Mouse (Mus musculus) hindbrain, embryonic 11.5 days (tissue): ENCODE data around the gene Oaf. TPM values are rescaled to one million over a fixed set of nuclear protein-coding genes. Genes with fewer than 3 reads are reported as not detected.

Experiments
- ATAC-seq: fragments of 200-750 bp; cut with Nextera tagmentation; 2 replicates; pipeline ENCODE4 v1.8.0; 2017; ENCODE audit warnings: mild to moderate bottlenecking, moderate TSS enrichment, moderate library complexity; ENCODE audit not compliant: low FRiP score
- DNase-seq: peaks from one replicate; pipeline ENCODE4 v3.0.0-alpha.2; 2015; ENCODE audit warnings: low spot score
- H3K27ac ChIP-seq: fragments of 300-500 bp; sonication (generic); 2 replicates; pipeline ENCODE4 v1.5.1; 2014; ENCODE audit warnings: mild to moderate bottlenecking, low read depth, low read length
- H3K27me3 ChIP-seq: fragments of 300-500 bp; sonication (generic); 2 replicates; pipeline ENCODE4 v1.6.1; 2014; ENCODE audit warnings: mild to moderate bottlenecking, low read length, moderate library complexity, mixed read lengths; ENCODE audit not compliant: control insufficient read depth, insufficient read depth
- H3K36me3 ChIP-seq: fragments of 300-500 bp; sonication (generic); 2 replicates; pipeline ENCODE4 v1.6.1; 2014; ENCODE audit warnings: mild to moderate bottlenecking, low read length, moderate library complexity, mixed read lengths; ENCODE audit not compliant: control insufficient read depth, insufficient read depth
- H3K4me1 ChIP-seq: fragments of 300-500 bp; sonication (generic); replicated peaks from 2 replicates; pipeline ENCODE4 v1.6.1; 2014; ENCODE audit warnings: low read length, mixed read lengths; ENCODE audit not compliant: control insufficient read depth, insufficient read depth
- H3K4me2 ChIP-seq: fragments of 300-500 bp; sonication (generic); replicated peaks from 2 replicates; pipeline ENCODE4 v1.6.1; 2014; ENCODE audit warnings: mild to moderate bottlenecking, low read depth, low read length
- H3K4me3 ChIP-seq: fragments of 300-500 bp; sonication (generic); 2 replicates; pipeline ENCODE4 v1.5.1; 2014; ENCODE audit warnings: low read depth, low read length
- H3K9ac ChIP-seq: fragments of 300-500 bp; sonication (generic); 2 replicates; pipeline ENCODE4 v1.6.1; 2014; ENCODE audit warnings: low read depth, low read length
- H3K9me3 ChIP-seq: fragments of 300-500 bp; sonication (generic); 2 replicates; pipeline ENCODE4 v1.6.1; 2016; ENCODE audit warnings: low read length; ENCODE audit not compliant: control insufficient read depth
- WGBS: fragments of 180-500 bp; shearing (Covaris S2); extraction: QIAGEN DNeasy Blood & Tissue Kit; methylation state at CpG from one replicate; pipeline ENCODE4 v1.1.7; 2014; 5-methylcytosine and 5-hydroxymethylcytosine counted together
- polyA plus RNA-seq: library from polyadenylated mRNA; unstranded; fragments of >200 nt; fragmentation: Nextera tagmentation; extraction: Ambion mirVana; gene quantifications from 2 replicates; pipeline ENCODE4 v1.2.1, GENCODE M21; 2014

Oaf gene
- polyA plus RNA-seq, 1 experiment from 2014 or later: 41.4 TPM

DNA sequence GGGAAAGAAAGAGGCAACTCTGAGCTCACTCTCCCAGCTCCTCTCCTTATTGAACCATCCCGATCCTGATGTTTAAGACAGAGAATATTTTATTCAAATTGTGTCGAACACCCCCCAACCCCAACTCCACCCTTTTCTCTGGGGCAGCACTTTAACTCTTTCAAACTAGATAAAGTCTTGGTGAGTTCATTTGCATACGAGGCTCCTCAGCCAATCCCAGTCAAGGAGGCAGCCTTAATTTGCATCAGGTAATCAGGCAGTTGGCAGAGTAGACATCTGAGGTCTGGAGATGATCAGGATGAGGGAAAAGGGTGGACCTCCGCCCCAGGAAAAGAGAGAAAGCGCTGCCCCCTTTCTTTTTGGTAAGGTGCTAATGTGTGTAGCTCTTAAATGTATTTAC, 39.5 kb downstream of the Oaf start:
- Histone ChIP-seq H3K27me3 (peaks cover 18% of the 10 kb centered on the region), H3K27ac (no peak overlapping the region), H3K4me3 (no peak overlapping the region), H3K9ac (no peak overlapping the region), H3K4me2 (no peak overlapping the region), H3K4me1 (peaks cover 4% of the 10 kb centered on the region; the same call in 1 of the 2 replicates), H3K36me3 (no peaks in the 10 kb centered on the region), H3K9me3 (no peaks in the 10 kb centered on the region)
- WGBS: 2% methylated on average over 5 of the region's 5 CpGs
- DNase-seq (no peak), ATAC-seq (no peak)

- 0 out of 2 replicates have a peak, but pooled peaks cover 1% of the 10 kb centered on the region for H3K4me1 ChIP-seq
- H3K27ac ChIP-seq: no peak overlapping the region
- no peak overlapping the region for H3K4me3 ChIP-seq
- H3K9me3 ChIP-seq: no peaks in the 10 kb centered on the region
- no peaks in the 10 kb centered on the region for H3K36me3 ChIP-seq
- no peak for DNase-seq
- no peaks in the 10 kb centered on the region for H3K27me3 ChIP-seq
- H3K9ac ChIP-seq: no peak overlapping the region
- no peak overlapping the region for H3K4me2 ChIP-seq
- no peak for ATAC-seq
- WGBS: 15% methylated on average over 9 of the region's 9 CpGs
These were observed 45.7 kb downstream of the Oaf start for GRCm38 (mm10) chr9:43194001-43194400.

- H3K4me1 ChIP-seq: 0 out of 2 replicates have a peak, but pooled peaks cover 4% of the 10 kb centered on the region
- H3K27me3 ChIP-seq: no peaks in the 10 kb centered on the region
- ATAC-seq (no peak), DNase-seq (no peak)
- 47% methylated on average over 4 of the region's 4 CpGs for WGBS
- H3K27ac ChIP-seq: no peak overlapping the region
- no peak overlapping the region for H3K4me2 ChIP-seq
- H3K9me3 ChIP-seq: no peaks in the 10 kb centered on the region
- no peak overlapping the region for H3K4me3 ChIP-seq
- no peaks in the 10 kb centered on the region for H3K36me3 ChIP-seq
- H3K9ac ChIP-seq: no peak overlapping the region
These were observed 48.1 kb downstream of the Oaf start for GRCm38 (mm10) chr9:43191561-43191960.

DNA sequence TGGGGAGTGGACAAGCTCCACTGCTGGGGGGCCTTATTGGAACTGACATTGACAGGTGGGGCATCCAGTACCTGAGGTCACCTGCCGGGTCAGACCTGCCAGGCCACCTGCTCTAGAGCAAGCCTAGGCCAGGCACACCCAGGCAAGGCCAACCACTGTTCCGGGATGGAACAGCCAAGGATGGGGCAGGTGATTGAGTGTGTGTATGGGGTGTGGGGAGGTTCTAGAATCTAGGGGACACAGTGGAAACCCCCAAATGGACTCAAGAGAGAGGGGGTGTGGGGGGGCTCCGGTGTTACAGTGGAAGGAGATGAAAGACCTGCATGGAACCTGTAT, 50.7 kb downstream of the Oaf start:
- ATAC-seq (no peak), DNase-seq (no peak)
- Histone ChIP-seq H3K27ac (no peak overlapping the region), H3K36me3 (no peaks in the 10 kb centered on the region), H3K27me3 (no peaks in the 10 kb centered on the region), H3K9me3 (no peaks in the 10 kb centered on the region), H3K4me3 (no peak overlapping the region), H3K9ac (no peak overlapping the region), H3K4me1 (0 out of 2 replicates have a peak, but pooled peaks cover 4% of the 10 kb centered on the region), H3K4me2 (no peak overlapping the region)
- WGBS: 60% methylated on average over 3 of the region's 3 CpGs

DNA sequence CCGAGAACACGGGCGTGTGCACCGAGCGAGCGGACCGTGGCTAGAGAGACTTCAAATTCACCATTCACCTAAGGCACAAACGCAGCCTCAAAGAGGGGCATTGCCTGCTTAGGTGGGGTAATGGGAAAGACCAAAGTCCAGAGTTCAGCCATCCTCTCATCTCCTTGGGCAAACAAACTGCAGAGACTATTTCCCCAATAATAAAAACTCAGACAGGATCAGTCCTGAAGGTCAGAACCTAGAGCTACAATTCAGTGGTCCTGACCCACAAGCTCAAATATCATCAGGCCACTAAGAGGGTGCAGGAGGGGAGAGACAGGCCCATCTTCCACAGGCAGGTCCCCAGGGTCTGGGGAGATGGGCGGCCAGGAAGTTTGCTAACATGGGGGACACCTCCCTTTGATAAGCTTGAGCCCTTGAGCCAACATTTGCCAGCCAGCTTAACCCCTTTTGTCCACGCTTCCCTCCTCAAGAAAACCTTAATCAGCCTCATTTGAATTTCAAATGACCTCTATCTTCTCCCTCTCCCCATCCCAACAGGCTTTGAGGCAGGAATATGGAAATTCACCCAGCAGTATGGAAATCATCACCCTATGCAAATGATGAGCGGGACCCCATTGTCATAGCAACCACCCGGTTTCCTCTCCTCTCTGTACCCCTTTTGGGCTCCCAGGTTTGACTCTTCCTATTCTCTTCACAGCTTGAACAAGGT, 51.2 kb downstream of the Oaf start:
- Histone ChIP-seq H3K36me3 (no peaks in the 10 kb centered on the region), H3K27ac (no peak overlapping the region), H3K27me3 (no peaks in the 10 kb centered on the region), H3K4me1 (0 out of 2 replicates have a peak, but pooled peaks cover 4% of the 10 kb centered on the region), H3K4me2 (no peak overlapping the region), H3K4me3 (no peak overlapping the region), H3K9ac (no peak overlapping the region), H3K9me3 (no peaks in the 10 kb centered on the region)
- peak; percentile 16 for DNase-seq
- WGBS: 62% methylated on average over 12 of the region's 12 CpGs
- no peak for ATAC-seq

DNA sequence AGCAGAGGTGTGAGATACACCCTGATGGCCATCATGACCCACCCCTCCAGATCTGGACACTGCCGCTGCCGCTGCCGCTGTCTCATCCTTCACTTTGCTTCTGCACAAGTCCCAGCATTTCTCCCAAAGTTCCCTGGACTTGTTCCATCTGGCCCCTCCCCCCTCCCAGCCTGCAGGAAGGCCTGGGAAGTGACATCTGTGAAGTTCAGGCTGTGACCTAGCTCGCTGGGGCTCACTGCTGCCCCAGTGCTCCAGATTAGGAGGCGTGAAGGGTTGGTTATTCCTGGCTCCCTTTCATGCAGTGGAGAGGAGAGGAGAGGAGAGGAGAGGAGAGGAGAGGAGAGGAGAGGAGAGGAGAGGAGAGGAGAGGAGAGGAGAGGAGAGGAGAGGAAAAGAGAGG, 60.1 kb downstream of the Oaf start:
- H3K36me3 ChIP-seq: no peaks in the 10 kb centered on the region
- H3K27ac ChIP-seq: no peak overlapping the region
- H3K9ac ChIP-seq: no peak overlapping the region
- no peaks in the 10 kb centered on the region for H3K4me1 ChIP-seq
- H3K9me3 ChIP-seq: no peaks in the 10 kb centered on the region
- no peak overlapping the region for H3K4me2 ChIP-seq
- ATAC-seq: no peak
- no peak for DNase-seq
- 69% methylated on average over 5 of the region's 5 CpGs for WGBS
- H3K27me3 ChIP-seq: no peaks in the 10 kb centered on the region
- no peak overlapping the region for H3K4me3 ChIP-seq

DNA sequence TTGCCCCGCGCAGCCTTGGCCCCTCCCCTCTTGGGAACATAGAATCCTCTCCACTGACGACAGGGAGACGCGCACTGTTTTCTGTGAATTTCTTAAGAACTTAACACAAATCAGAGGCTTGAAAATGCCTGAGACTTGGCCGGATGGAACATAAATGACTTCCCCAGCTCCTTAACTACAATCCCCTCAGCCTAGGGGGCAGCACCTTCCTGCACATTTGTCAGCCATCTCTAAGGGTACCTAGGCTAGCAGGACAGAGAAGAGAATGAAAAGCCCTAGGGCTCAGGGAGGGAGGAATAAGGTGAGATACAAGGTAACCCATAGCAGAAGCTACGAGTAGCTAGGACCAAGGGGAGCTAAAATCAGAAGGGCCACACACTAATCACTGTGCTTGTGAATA, 61.5 kb downstream of the Oaf start:
- Histone ChIP-seq H3K4me3 (no peak overlapping the region), H3K4me2 (no peak overlapping the region), H3K27me3 (no peaks in the 10 kb centered on the region), H3K36me3 (no peaks in the 10 kb centered on the region), H3K9ac (no peak overlapping the region), H3K9me3 (no peaks in the 10 kb centered on the region), H3K27ac (no peak overlapping the region), H3K4me1 (no peaks in the 10 kb centered on the region)
- ATAC-seq (no peak), DNase-seq (no peak)
- 61% methylated on average over 7 of the region's 7 CpGs for WGBS

Other genes with a start within 250 kb of the Oaf start
- gene Arhgef12, start 132.7 kb downstream of the Oaf start, polyA plus RNA-seq: 11.6 and 22.5 TPM in 2 replicates
- gene Tmem136, start 123.3 kb downstream of the Oaf start, polyA plus RNA-seq: 16.9 and 19.2 TPM in 2 replicates
- gene Pou2f3, start 29.5 kb downstream of the Oaf start, polyA plus RNA-seq: not detected in 2 replicates
- 0.82 and 2.4 TPM in 2 replicates for gene Trim29, start 70.9 kb upstream of the Oaf start, polyA plus RNA-seq